Comparison of ENCODE assay signal across 7 mouse cellular contexts in genomic region chr17:29360761-29361221, GRCm38 (mm10). TPM values are rescaled to one million over a fixed set of nuclear protein-coding genes. Genes with fewer than 3 reads are reported as not detected.
DNase-seq lines count a peak whose midpoint lies in the region; ATAC-seq and TF ChIP-seq lines count a peak whose summit lies in the region.

Gene Fgd2, plus strand, starts transcription at chr17:29360914.

- no peak for ATAC-seq in embryonic facial prominence, embryonic 13.5 days (ENCODE audit: insufficient number of reproducible peaks, insufficient read depth, low FRiP score, low TSS enrichment, low read depth)
- ATAC-seq in neutrophil, adult 5-6 weeks (ENCODE audit: extremely low read depth, insufficient number of reproducible peaks, low FRiP score, poor library complexity, severe bottlenecking), result peak; percentile 59

- H3K9ac ChIP-seq in embryonic facial prominence, embryonic 13.5 days, result 0 out of 2 replicates have a peak within 1 kb of the TSS, but pooled peaks have one; percentile 2

- H3K9me3 ChIP-seq in embryonic facial prominence, embryonic 13.5 days, result no peaks in the 10 kb centered on the region

- H3K4me3 ChIP-seq in spleen, adult 2 months (ENCODE audit: extremely low read depth, insufficient read depth, insufficient read length), result peak within 1 kb of the TSS; percentile 70
- H3K4me3 ChIP-seq in embryonic facial prominence, embryonic 13.5 days, result no peak within 1 kb of the TSS

- WGBS in spleen, adult 2 months, result 6% methylated on average over 5 of the region's 5 CpGs
- WGBS in embryonic facial prominence, embryonic 13.5 days, result 17% methylated on average over 5 of the region's 5 CpGs

- TF ChIP-seq CTCF in spleen, adult 2 months (IDR thresholded peaks at IDR 0.05; ENCODE audit: extremely low read depth, insufficient read depth, insufficient read length, insufficient replicate concordance), result peak; percentile 28; the same call in 1 of the 2 replicates

- H3K4me1 ChIP-seq in spleen, adult 2 months (ENCODE audit: control insufficient read depth, insufficient read depth, insufficient read length), result peaks cover 37% of the 10 kb centered on the region
- H3K4me1 ChIP-seq in embryonic facial prominence, embryonic 13.5 days, result peaks cover 15% of the 10 kb centered on the region

- H3K27me3 ChIP-seq in spleen, adult 2 months (ENCODE audit: control insufficient read depth, insufficient read depth, low read length), result no peaks in the 10 kb centered on the region
- H3K27me3 ChIP-seq in embryonic facial prominence, embryonic 13.5 days, result no peaks in the 10 kb centered on the region

- peaks cover 6% of the 10 kb centered on the region; the same call in 1 of the 2 replicates for H3K36me3 ChIP-seq in spleen, adult 2 months (ENCODE audit: control insufficient read depth, insufficient read depth, low read length)
- no peaks in the 10 kb centered on the region for H3K36me3 ChIP-seq in embryonic facial prominence, embryonic 13.5 days

- H3K4me2 ChIP-seq in embryonic facial prominence, embryonic 13.5 days, result no peak within 1 kb of the TSS

- DNase-seq in spleen, adult 2 months (ENCODE audit: low read depth in 1 of 2, low spot score in 2 of 2), result peak; percentile 37 to 54
- no peak for DNase-seq in spleen, adult 12 weeks (ENCODE audit: low spot score)
- DNase-seq in liver, result peak; percentile 39
- DNase-seq in cerebellum, postnatal 25 days, result no peak
- DNase-seq in cerebellum, adult 9-10 months, result no peak

- TF ChIP-seq POLR2A in spleen, adult 2 months (IDR thresholded peaks at IDR 0.05; ENCODE audit: low read depth, low read length), result peak; percentile 31; the same call in 1 of the 2 replicates

- H3K27ac ChIP-seq in spleen, adult 2 months (ENCODE audit: insufficient read depth, low read length), result peak within 1 kb of the TSS; percentile 90
- no peak within 1 kb of the TSS for H3K27ac ChIP-seq in embryonic facial prominence, embryonic 13.5 days

RNA-seq across cellular contexts. Expression of gene Fgd2, which starts in this region (rescaled TPM):
- polyA plus RNA-seq in spleen, adult 2 months (2012; rRNA removed), result 268 and 346 TPM in 2 replicates
- polyA plus RNA-seq in embryonic facial prominence, embryonic 13.5 days (2015; fragmentation: Nextera tagmentation; extraction: Ambion mirVana), result 11.5 and 12.9 TPM in 2 replicates
- total RNA-seq in neutrophil, adult 5-6 weeks (2017), result 184 and 192 TPM in 2 replicates

Comparison
In these comparisons a context has a peak if more than half of its experiments do, and no peak if none do; other contexts are left out.
1. RNA of gene Fgd2 (polyA plus RNA-seq): 268 to 346 TPM in spleen, adult 2 months; 11.5 to 12.9 TPM in embryonic facial prominence, embryonic 13.5 days; every median in the first group is over 10 times any median in the second.
2. DNase-seq: peak in spleen, adult 2 months (2 of 2) and liver (single experiment); none in spleen, adult 12 weeks (single experiment), cerebellum, postnatal 25 days (0 of 2) and cerebellum, adult 9-10 months (single experiment).